Mouse (Mus musculus) gastrocnemius, adult 18-20 months (tissue): ENCODE measurements at regions not wholly inside any gene's neighbourhood (a gene's known extent, or its start where the extent isn't known, plus 50 kb on each side); places are given as distances from the start of the nearest gene placed in this dataset.

Experiments used
- DNase-seq: peaks from one replicate; pipeline ENCODE4 v3.0.0; 2021; ENCODE audit warnings: low spot score

GRCm38 (mm10) chr13:15929890-15930289 is 81.8 kb upstream of the Inhba start:
- no peak for DNase-seq

- DNase-seq, result no peak
Observed at GRCm38 (mm10) chr13:15931553-15932162, 80.0 kb upstream of the Inhba start.

GRCm38 (mm10) chr13:15935689-15936088 is 76.0 kb upstream of the Inhba start:
- no peak for DNase-seq

- DNase-seq, result no peak
Observed at GRCm38 (mm10) chr13:15936109-15936508, 75.5 kb upstream of the Inhba start.

GRCm38 (mm10) chr13:15950143-15950542 is 61.5 kb upstream of the Inhba start:
- no peak for DNase-seq

- no peak for DNase-seq
Observed at GRCm38 (mm10) chr13:15950885-15951610, 60.6 kb upstream of the Inhba start.
